Mouse (Mus musculus): ENCODE data around the gene Zfc3h1. TPM values are rescaled to one million over a fixed set of nuclear protein-coding genes. Genes with fewer than 3 reads are reported as not detected.

Gene Zfc3h1
- polyA plus RNA-seq, 1 experiment, result 9.7 TPM

GRCm38 (mm10) chr10:115362623-115362964 is 22.2 kb upstream of the Zfc3h1 start:
- TF ChIP-seq GATA1 (IDR thresholded peaks at IDR 0.05; ENCODE audit: low read length), result no peak

DNA sequence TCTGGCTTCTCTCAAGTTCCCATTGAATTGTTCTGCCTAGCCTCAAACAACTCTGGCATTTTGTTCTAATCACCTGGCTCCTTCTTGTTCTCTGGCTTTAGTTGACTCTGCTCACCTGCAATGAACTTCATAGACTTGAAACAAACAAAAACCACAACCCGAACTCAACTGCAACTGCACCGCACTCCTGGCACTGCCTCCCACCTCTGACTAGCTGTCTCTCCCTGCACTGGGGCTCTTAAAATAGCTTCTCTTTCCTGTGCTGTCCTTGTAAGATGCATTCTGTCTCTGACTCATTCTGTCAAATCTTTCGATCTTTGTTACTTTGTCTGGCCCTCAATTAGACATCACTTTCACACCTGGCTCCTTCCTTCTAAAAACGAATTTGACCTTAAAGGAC is 21.6 kb upstream of the Zfc3h1 start:
- no peak for TF ChIP-seq GATA1 (IDR thresholded peaks at IDR 0.05; ENCODE audit: low read length)

- no peak for TF ChIP-seq GATA1 (IDR thresholded peaks at IDR 0.05; ENCODE audit: low read length)
Measured at GRCm38 (mm10) chr10:115381506-115382084, 3.2 kb upstream of the Zfc3h1 start.

- TF ChIP-seq GATA1 (IDR thresholded peaks at IDR 0.05; ENCODE audit: low read length), result no peak
Measured at GRCm38 (mm10) chr10:115382846-115383643, 1.7 kb upstream of the Zfc3h1 start.

GRCm38 (mm10) chr10:115383644-115384220 is 1.0 kb upstream of the Zfc3h1 start:
- TF ChIP-seq GATA1 (IDR thresholded peaks at IDR 0.05; ENCODE audit: low read length), result no peak

DNA sequence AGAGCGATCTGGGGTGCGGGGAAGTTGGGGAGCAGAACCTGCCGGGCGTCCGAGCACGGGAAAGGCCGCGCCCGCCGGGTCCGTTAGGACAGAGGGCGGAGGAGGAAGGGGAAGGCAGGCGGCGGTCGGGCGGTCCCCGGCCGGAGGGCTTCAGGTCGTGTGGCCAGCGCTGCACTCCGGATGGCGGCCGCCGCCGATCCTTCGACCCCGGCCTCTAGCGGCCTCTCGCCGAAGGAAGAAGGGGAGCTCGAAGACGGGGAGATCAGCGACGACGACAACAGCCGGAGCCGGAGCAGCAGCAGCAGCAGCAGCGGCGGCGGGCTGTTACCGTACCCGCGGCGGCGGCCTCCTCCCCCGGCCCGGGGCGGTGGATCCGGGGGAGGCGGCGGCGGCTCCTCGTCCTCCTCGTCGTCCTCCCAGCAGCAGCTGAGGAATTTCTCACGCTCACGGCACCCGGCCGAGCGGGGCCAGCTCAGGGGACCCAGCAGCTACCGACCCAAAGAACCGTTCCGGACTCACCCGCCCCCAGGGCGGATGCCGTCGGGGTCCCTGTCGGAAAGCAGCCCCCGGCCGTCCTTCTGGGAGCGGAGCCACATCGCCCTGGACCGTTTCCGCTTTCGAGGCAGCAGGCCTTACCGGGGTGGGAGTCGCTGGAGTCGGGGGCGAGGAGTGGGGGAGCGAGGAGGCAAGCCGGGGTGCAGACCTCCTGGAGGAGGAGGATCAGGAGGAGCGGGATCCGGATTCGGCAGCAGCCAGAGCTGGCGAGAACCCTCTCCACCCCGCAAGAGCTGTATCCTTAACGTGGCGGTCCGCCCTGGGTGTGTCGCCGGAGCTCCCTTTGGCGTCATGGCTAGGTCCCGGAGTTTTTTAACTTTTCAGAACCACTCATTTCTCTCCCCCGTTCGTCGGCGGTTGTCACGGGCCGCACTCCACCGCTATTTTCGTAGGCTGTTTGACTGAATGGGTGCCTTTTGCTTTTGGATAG is 551 bp downstream of the Zfc3h1 start:
- no peak for TF ChIP-seq GATA1 (IDR thresholded peaks at IDR 0.05; ENCODE audit: low read length)

DNA sequence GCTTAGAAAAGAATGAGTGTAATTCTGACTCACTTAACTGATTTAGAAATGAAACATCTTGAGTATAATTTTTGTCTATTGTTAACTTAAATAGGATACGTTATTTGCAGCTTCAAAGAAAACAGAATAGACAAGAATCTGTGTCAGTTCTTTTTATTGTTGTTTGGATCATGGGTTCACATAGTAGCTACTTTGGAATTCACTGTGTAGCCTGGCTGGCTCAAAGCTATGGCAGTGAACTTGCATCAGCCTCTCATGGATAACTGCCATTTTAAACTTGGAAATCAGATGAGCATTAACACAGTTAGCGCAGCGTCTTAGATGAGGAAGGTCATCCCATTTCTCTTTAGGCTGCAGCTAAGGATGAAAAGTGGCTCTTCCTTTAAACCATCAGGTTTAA is 3.1 kb downstream of the Zfc3h1 start:
- no peak for TF ChIP-seq GATA1 (IDR thresholded peaks at IDR 0.05; ENCODE audit: low read length)

GRCm38 (mm10) chr10:115391076-115391475 is 6.3 kb downstream of the Zfc3h1 start:
- no peak for TF ChIP-seq GATA1 (IDR thresholded peaks at IDR 0.05; ENCODE audit: low read length)

DNA sequence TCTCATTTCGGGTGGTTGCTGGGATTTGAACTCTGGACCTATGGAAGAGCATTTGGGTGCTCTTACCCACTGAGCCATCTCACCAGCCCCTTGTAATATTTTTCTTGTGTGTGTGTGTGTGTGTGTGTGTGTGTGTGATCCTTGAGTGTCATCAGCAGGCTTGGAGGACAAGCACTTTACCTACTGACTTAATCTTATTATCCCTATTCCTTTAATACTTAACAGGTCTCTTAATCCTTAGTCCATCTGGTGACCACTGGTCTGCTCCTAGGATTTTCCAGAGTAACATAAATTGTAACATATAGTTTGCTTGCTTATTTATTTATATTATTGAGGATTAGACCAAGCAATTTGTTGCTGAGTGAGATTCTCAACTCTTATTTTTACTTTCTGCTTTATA is 7.1 kb downstream of the Zfc3h1 start:
- TF ChIP-seq GATA1 (IDR thresholded peaks at IDR 0.05; ENCODE audit: low read length), result no peak

DNA sequence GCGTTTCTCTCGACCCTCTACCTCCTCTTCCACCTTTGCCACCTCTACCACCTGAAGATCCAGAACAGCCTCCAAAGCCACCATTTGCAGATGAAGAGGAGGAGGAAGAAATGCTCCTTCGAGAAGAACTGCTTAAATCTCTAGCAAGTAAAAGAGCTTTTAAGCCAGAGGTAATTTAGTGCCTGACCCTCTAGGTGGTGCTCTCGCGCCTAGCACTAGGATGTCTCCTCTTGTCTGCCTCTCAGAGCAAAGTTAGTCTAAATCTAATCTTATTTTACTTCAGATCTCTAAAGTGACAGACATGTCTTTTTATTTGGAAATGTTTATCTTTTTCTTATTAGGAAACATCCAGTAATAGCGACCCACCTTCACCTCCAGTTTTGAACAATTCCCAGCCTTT is 21.6 kb downstream of the Zfc3h1 start:
- TF ChIP-seq GATA1 (IDR thresholded peaks at IDR 0.05; ENCODE audit: low read length), result no peak

DNA sequence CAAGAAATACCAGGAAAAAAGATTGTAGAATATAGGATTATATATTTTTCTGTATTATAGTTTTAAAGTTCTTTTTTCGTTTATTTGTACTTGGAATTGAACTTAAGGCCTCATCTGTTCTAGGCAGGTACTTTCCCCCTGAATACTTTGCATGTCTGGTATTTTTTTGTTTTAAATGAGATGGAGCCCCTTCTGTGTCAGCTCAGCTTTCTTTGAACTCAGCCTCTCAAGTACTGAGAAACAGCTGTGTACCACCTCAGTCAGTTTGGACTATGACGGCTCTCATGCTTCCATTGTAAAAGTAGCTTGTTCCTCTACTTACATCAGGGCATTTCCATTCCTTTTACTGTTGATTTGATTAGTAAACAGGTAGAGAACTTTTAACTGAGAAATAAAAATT is 28.7 kb downstream of the Zfc3h1 start:
- no peak for TF ChIP-seq GATA1 (IDR thresholded peaks at IDR 0.05; ENCODE audit: low read length)

- no peak for TF ChIP-seq GATA1 (IDR thresholded peaks at IDR 0.05; ENCODE audit: low read length)
Measured at GRCm38 (mm10) chr10:115414056-115414455, 29.3 kb downstream of the Zfc3h1 start.

- TF ChIP-seq GATA1 (IDR thresholded peaks at IDR 0.05; ENCODE audit: low read length), result no peak
Measured at GRCm38 (mm10) chr10:115421976-115422375, 37.2 kb downstream of the Zfc3h1 start.

- no peak for TF ChIP-seq GATA1 (IDR thresholded peaks at IDR 0.05; ENCODE audit: low read length)
Measured at GRCm38 (mm10) chr10:115425351-115425750, 40.6 kb downstream of the Zfc3h1 start.

DNA sequence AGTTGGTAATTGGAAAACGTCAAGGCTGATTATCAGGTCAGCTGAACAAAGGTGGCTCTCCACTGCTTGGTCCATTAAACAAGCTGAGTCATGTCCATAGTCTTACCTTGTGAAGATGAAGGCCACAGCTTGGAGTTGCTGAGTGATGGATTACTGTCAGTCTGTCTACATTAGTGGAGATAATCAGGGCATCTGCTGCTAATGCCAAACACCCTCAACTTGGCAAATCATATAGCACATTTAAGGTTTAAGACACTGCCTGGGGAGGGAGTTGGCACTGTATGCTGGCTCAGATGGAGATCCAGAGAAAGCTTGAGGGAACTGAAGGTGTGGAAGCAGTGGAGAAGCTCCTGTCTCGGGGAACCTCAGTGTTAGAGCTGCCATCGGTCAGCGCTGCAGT is 52.5 kb downstream of the Zfc3h1 start:
- TF ChIP-seq GATA1 (IDR thresholded peaks at IDR 0.05; ENCODE audit: low read length), result no peak

GRCm38 (mm10) chr10:115448614-115449013 is 63.9 kb downstream of the Zfc3h1 start:
- no peak for TF ChIP-seq GATA1 (IDR thresholded peaks at IDR 0.05; ENCODE audit: low read length)

Data from G1E-ER4 (cell line).